Mouse (Mus musculus) heart, postnatal 25 days (tissue): ENCODE measurements around the gene Slc26a10. TPM values are rescaled to one million over a fixed set of nuclear protein-coding genes. Genes with fewer than 3 reads are reported as not detected.
"Not testable (repeated sequence)": the region's sequence is repeated elsewhere in the genome, so short reads cannot be mapped to it uniquely, and the experiment has no call there.

Experiments
- DNase-seq: peaks from one replicate; pipeline ENCODE4 v3.0.0; 2022; ENCODE audit warnings: low spot score
- intact Hi-C: fragments of 180-260 bp; cut with DNase I; formaldehyde crosslinking; loops from one replicate; pipeline ENCODE4 v1.15.1; 2025
- total RNA-seq, 2 experiments: library from RNA; stranded (reverse); gene quantifications; 2 replicates each; pipeline ENCODE4 v1.2.3; 2021

Slc26a10 gene
- total RNA-seq, 2 experiments from 2014 or later: 18.2 to 29.2 TPM

DNA sequence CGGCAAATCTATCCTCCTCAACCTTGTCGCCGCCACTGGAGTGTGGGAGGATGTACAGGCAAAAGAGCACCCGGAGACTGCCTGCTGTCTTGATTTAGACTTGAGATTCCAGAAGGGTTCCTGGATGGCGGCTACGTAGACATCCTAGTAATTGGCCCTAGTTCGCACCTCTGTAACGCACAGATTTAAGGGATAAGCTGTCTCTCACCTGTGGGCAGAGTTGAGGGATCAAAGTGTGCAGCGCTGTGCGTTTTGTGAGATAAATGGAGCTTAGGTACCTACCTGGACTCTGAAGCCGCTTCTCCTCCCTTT, 14.1 kb downstream of the Slc26a10 start:
- intact Hi-C loops: loop anchor here (2.0 kb wide), 1 partner anchor 44 kb away; no protein-coding TSS in a partner anchor
- no peak for DNase-seq

DNA sequence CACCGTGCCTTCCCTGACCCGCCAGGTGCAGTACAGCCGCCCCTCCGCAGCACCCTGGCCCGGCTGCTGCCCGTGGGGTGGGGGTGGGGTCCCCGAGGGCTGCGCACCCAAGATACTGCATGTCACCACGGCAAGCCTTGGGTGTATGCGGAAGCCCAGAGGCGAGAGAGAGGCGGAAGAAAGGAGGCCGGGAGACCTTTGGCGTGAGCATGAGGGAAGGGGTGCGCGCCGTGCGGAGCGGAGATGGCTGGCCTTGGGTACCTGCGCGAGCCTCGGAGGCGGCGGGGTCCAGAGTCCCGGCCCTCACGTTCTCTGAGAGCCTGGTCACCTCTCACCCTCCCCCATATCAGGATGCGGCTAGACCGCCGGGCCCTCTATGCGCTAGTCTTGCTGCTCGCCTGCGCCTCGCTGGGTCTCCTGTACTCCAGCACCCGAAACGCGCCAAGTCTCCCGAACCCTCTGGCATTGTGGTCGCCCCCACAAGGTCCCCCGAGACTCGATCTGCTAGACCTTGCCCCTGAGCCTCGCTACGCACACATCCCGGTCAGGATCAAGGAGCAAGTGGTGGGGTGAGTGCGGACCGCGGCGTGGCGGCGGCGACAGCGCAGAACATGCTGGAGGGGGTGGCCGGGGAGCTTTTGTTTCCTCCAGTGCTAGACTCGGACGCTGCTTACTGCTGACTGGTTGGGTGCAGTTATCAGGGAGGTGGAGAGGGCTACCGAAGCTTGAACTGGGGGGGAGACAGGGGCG, 14.6 kb downstream of the Slc26a10 start:
- intact Hi-C loops: loop anchor here (2.0 kb wide), 2 partner anchors 43 to 63 kb away; no protein-coding TSS in a partner anchor
- no peak for DNase-seq

DNA sequence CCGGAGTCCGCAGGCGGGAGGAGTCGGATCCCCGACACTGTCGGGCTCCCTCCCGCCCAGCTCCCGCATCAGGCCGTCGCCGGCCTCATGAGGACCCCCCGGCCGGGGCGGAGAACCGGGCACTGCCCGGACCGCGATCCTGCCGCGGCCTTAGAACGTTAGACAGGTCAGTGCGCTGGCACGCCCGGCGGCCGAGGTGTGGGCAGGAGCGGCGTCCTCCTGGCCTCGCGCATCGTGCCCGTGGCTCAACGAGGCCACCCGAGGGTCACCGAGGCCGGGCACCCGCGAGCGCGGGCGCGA, 15.1 kb downstream of the Slc26a10 start:
- DNase-seq: no peak
- intact Hi-C loops: loop anchor here (2.0 kb wide), 1 partner anchor 63 kb away; no protein-coding TSS in a partner anchor

DNA sequence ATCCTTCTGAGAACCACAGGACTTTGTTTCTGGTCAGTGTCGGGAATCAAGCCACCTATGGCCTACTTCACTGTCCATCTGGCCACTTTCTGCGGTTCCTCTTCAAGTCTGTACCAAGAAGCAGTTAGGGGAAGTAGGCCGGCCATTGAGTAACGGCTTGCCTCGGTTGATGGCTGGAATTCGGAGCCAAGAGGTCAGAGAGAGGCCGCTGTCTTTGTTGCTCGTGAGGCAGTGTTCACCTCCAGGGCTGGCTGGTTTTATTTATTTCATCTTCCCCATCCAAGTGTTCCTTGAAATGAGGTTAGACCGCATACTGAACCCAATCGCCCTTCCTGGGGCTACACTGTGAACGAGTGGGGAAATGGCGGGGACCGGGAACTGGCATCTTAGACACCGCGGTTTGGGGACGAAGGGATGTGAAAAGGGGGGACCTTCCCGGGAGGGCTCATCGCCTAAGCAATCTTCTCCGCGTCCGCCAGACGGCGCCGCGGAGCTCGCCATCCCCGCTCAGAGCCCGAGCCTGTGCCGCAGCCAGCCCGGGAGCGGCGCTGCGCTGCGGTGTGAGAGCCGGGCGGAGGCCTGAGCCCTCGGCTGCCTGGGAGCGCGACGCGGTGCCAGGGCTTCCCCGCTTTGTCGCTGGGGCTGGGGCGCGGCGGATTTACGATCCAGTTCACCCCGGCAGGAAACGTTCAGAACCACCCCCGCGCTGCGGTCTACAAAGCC, 15.7 kb downstream of the Slc26a10 start, which contains the start of gene B4galnt1:
TSS of gene B4galnt1 (plus strand) at position 595 of the 723 bp plus-strand sequence.
- intact Hi-C loops: loop anchor here (2.0 kb wide), 1 partner anchor 64 kb away; no protein-coding TSS in a partner anchor
- peak; percentile 50 for DNase-seq

DNA sequence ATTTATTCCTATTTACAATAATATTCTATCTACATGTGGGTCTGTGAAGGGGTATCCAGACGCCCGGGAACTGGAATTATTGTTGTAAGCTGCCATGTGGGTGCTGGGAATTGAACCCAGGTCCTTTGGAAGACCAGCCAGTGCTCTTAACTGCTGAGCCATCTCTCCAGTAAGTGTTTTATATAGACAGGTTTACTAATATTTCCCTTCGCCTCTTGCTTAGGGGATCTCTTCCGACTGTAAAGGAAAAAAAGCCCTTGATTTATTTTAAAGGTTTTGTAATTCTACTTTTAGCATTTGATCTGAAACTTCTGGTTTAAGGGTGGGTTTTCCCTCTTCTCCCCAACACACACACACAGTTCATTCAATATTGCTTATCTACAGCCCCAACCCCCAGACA, 16.3 kb downstream of the Slc26a10 start:
- DNase-seq: no peak
- intact Hi-C loops: loop anchor here (2.0 kb wide), 1 partner anchor 65 kb away; no protein-coding TSS in a partner anchor

DNA sequence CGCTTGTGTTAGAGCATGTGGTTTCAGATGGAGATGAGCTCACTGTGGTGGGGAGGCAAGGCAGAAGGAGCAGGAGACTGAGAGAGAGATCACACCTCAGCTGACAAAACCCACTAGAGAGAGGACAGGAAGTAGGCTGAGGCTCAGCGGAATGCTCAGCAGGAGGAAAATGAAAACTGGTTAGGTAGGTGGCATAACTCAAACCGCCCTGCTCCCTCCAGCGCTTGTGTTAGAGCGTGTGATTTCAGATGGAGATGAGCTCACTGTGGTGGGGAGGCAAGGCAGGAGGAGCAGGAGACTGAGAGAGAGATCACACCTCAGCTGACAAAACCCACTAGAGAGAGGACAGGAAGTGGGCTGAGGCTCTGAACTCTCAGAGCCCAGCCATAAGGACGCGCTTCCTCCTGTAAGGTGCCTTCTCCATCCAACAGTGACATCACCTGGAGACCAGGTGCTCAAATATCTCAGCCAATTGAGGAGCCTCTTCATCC, 17.6 kb downstream of the Slc26a10 start:
- intact Hi-C loops, DNase-seq: not testable (repeated sequence)

DNA sequence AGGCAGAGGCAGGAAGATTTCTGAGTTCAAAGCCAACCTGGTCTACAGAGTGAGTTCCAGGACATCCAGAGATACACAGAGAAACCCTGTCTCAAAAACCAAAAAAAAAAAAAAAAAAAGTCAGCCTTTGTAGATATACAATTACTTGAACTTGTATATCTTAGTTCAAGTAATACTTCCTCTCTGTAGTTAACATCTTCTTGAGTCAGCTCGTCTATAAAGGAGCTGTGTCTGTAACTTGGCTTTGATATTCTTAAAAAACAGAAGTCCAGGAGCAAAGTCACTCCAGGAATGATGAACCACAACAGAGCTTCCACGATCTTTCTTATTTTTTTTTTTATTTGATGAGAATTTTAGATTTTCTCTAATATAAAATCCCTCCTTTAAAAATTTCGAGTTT, 19.7 kb downstream of the Slc26a10 start:
- no peak for DNase-seq
- intact Hi-C loops: no loop called here

DNA sequence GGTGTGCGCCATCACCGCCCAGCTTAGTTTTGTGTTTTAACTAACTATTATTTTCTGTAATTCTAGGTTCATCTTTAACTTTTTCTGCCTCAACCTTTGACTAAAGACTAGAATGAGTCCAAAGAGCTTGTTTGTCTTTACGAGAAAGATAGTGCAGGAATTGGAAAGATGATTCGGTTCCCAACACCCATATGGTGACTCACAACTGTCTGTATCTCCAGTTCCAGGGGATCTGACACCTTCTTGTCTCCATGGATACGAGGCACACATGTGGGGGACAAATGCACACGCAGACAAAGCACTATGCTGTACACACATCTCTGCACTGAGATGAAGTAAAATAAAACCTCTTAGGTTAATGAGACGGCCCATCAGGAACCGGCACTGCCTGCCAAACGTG, 20.4 kb downstream of the Slc26a10 start:
- intact Hi-C loops: no loop called here
- no peak for DNase-seq

DNA sequence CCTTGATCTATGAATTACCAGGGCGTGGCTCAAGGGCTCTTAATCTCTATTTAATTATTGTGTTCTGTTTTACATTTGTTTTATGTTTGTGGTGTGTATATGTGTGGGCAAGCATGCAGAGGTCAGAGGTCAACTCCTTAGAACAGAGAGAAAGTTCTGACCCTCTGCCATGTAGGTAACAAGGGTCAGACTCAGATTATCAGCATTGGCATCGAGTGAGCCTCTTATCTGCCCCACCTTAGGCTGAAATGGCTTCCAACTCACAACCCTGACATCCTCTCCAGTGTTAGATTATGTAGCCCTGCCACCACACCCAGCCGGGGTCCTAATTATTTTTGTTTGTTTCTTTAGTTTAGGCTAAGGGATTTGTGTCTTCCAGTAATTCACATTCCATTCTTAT, 22.0 kb downstream of the Slc26a10 start:
- DNase-seq: no peak
- intact Hi-C loops: no loop called here

DNA sequence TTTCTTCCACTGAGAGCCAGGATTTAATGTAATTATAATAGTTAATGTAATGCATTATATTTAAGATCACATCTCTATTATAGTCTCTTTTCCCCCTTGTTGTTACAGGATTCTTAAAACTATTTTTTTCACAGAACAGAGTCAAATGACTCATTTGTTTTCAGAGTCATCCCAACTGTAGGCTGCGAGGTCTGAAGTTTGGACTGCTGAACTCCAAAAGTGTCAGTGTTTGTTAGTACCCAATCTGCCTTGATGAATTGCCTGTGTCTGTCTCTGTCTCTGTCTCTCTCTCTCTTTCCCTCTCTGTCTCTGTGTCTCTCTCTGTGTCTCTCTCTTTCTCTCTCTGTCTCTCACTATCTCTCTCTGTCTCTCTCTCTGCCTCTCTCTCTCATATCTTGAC, 23.9 kb downstream of the Slc26a10 start:
- intact Hi-C loops: no loop called here
- no peak for DNase-seq

DNA sequence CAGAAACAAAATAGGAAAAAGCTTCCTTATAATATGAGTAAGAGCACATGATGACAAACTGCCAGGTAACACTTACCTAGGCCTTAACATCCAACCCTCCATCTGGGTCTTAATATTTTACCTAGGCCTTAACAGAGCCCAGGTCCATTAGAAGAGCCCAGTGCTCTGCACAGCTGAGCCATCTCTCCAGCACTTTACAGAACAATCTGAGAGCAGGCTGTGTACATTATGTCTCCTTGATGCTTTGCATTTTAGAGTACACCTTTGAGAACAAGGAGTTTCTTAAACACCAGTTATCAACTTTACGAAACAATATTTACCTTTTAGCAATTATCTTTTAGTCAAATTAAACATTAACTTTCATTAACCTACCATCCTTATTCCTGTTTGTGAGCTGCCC, 24.4 kb downstream of the Slc26a10 start:
- intact Hi-C loops: no loop called here
- DNase-seq: no peak

DNA sequence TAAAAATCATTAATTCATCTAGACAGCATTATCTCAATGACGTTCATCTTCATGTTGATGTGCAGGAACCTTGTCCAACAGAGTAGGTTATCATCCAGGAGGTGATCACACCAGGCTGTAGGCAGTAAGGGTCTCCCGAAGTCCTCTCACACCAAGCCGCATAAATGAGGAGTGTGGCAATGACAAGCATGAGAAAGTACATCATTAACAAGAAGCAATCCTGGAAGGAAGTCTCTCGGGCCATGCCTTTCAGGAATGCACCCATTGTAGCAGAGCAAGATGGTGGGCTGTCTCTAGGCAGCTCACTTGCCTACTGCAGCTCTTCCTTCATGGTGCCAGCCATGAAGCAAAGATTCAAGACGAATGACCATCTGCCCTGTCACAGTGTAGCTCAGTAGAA, 25.8 kb downstream of the Slc26a10 start:
- intact Hi-C loops: no loop called here
- no peak for DNase-seq

DNA sequence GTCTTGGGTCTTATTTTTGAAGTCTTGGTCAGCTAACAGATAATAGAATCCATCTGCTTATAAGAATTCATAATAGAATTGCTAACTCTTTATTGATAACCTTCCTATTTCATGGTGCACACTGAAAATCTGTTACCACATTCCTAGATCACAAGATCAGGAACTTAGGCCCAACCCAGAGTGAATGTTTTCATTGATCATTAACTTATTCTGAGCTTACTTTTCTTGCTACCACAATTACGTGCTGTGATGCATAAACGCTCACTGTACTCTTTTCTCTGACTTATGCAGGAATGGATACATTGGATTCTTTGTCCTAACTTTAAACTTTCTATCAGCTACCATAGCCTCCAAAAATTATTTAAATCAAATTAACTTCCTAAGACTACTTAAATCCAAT, 26.2 kb downstream of the Slc26a10 start:
- no peak for DNase-seq
- intact Hi-C loops: no loop called here

DNA sequence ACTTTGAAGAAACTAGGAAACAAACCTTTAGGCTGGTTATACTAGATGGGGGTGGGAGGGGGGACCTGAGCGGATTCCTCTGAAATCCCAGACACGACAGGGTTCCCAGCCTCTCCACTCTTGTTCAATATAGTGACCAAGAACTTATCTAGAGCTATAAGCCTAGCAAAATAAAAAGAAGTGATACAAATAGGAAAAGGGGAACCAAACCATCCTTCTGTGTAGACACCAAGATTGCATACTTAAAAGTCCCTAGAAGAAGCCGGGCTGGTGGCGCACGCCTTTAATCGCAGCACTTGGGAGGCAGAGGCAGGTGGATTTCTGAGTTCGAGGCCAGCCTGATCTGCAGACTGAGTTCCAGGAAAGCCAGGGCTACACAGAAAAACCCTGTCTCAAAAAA, 27.1 kb downstream of the Slc26a10 start:
- intact Hi-C loops: no loop called here
- no peak for DNase-seq

DNA sequence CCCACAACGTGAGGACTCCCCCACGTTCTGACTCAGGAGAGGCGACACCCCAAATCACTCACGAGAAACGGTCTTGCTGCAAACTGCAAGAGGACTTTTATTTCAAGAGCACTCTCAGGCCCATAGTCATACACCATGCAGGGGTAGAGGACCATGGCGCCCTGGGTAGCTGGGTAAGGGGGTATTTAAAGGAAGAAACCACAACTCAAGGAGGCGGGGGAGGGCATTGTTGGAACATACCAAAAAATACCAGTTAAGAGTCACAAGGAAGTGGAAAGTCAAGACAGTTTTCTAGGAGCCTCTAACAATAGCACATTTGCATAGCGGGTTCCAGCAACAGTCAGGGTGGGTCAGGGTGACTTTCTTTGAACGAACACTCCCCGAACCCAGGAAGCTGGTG, 27.9 kb downstream of the Slc26a10 start:
- DNase-seq, intact Hi-C loops: not testable (repeated sequence)

DNA sequence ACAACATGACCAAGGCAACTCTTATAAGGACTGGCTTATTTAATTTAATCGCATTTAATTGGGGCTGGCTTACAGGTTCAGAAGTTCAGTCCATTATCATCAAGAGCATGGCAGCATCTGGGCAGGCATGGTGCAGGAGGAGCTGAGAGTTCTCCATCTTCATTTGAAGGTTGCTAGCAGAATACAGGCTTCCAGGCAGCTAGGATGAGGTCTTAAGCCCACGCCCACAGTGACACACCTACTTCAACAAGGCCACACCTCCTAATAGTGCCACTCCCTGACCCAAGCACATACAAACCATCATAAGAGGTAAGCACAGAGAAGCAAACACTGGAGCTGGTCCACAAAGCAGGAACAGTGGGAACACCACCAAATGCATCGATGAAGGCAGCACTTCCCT, 29.2 kb downstream of the Slc26a10 start:
- DNase-seq, intact Hi-C loops: not testable (repeated sequence)

DNA sequence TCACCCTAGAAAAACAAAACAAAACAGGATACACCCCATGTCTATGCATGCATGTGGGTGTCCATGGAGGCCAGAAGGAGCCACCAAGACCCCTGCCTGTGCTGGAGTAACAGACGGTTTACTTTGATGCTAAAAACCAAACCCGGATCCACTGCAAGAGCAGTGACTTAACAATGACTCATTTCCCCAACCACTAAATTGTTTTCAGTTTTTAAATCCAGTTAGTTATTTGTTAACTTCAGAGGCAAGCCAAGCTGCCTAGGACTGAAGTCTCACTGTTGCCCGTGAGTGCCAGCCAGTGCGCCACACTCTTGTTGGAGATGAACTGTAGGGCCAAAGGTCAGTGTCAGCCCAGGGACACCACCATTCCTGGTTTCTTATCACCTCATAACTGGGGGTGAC, 30.0 kb downstream of the Slc26a10 start:
- intact Hi-C loops: no loop called here

DNA sequence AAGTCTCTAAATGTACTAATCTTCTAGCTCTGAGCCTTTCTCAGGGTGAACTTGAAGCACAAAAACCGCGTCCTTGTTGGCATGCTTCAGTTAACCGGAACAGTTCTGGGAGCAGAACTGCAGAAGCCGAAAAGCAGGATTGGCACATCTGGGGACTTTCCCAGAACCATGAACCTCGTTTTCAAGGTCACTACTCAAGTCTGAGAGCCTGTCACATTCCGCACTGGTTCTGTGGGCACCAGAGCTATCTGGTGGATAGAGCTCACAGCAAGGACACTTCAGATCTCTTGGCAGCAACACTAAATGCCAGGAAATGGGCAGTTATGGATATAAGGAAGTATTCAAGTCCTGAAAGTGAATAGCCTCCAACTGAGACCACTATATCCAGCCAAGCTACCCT, 33.3 kb downstream of the Slc26a10 start:
- DNase-seq: no peak
- intact Hi-C loops: no loop called here

More for the DNA sequence above, 30.0 kb downstream of the Slc26a10 start:
- DNase-seq: no peak

DNA sequence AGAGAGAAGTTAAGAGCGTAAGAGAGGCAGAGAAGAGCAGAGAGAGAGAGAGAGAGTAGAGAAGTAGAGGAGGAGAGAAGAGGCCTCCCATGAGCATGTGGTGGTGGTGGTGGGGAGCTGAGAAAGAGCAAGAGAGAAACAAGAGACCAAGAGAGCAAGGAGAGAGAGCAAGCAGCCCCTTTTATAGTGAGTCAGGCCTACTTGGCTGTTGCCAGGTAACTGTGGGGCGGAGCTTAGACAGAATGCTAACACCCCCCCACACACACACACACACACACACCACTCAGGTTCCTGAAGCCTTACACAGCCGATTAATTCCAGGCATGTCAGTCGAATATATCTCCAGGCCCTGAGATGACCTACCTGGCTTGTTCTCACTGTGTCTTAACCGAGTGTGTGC, 35.1 kb downstream of the Slc26a10 start:
- intact Hi-C loops: no loop called here
- DNase-seq: no peak

DNA sequence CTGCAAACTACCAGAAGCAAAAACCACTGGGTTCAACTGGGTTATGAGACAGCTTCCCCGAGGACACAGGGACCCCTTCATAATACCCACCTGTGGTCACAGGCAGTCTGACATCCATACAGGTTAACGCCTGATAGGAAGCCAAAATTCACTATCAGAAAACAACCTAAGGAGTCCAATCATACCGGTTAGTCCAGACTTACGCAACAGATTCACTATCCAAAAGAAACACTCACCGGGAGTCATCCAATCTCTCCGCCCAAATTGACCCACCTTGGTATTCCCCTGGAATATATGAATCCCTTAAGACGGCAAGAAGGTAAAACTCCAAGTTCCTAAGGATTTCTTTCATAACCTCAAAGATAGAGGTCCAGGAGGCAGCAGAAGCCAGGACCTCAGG, 35.9 kb downstream of the Slc26a10 start:
- intact Hi-C loops: no loop called here
- DNase-seq: no peak

DNA sequence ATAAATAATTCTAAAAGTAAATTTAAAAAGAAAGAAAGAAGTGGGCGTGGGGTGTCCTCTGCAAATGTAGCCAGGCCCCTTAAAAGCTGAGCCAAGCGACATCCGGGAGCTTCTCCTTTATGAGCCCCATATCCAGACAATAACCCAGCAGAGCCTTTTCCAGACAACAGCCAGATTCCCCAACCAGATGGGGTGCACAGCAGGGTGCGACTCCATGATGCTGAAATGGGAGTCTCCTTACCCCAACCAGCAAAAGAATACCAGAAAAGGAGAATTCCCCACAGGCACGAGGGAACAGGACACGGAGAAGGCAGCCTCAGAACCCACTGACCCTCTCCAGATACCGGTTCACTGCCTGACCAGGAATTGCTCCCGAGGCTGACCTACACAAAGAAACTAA, 37.2 kb downstream of the Slc26a10 start:
- intact Hi-C loops: no loop called here

More for the DNA sequence above, 37.2 kb downstream of the Slc26a10 start:
- no peak for DNase-seq
